Mouse (Mus musculus) heart, postnatal 0 days (tissue): ENCODE results near the gene Tmem132d.

ENCODE experiments used
- CTCF ChIP-seq: IDR thresholded peaks from 2 replicates; pipeline ENCODE4 v1.5.1; 2016; ENCODE audit warnings: antibody characterized with exemption, control low read depth, low read depth
- EP300 ChIP-seq: IDR thresholded peaks from 2 replicates; pipeline ENCODE4 v1.6.1; 2016; ENCODE audit warnings: antibody characterized with exemption, low read depth

DNA sequence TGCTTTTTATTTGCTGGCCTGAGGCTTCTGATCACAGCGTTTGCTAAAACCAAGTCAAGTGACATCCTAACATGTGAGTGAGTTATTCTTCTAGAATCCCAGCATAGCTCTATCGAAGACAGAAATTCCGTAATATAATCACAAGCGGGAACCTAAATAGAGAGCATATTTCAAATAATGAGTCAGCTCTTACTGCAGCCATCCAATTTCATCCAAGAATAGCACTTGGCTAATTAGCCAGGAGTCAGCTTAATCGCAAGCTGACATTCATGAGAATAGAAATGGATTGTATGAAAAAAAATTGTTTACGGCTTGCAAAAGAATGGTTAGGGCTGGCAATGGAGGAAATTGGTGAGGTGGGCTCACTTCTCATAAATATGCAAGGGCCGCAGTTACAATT lies 63.8 kb downstream of the Tmem132d start:
- TF ChIP-seq CTCF (no peak), EP300 (no peak)
